Mouse (Mus musculus) limb, embryonic 14.5 days (tissue): ENCODE data around the gene Arhgef2. TPM values are rescaled to one million over a fixed set of nuclear protein-coding genes. Genes with fewer than 3 reads are reported as not detected.

Source experiments
- ATAC-seq: fragments of 200-750 bp; cut with Nextera tagmentation; 2 replicates; pipeline ENCODE4 v1.8.0; 2017; ENCODE audit warnings: low read depth, moderate number of reproducible peaks, moderate TSS enrichment; ENCODE audit not compliant: low FRiP score
- DNase-seq: peaks from one replicate; pipeline ENCODE4 v3.0.0-alpha.2; 2015; ENCODE audit warnings: low spot score
- H3K27ac ChIP-seq: fragments of 300-500 bp; sonication (generic); replicated peaks from 2 replicates; pipeline ENCODE4 v1.5.1; 2014; ENCODE audit warnings: low read depth, mild to moderate bottlenecking, low read length, moderate library complexity, mixed read lengths
- H3K27me3 ChIP-seq: fragments of 300-500 bp; sonication (generic); 2 replicates; pipeline ENCODE4 v1.6.1; 2014; ENCODE audit warnings: low read length, mixed read lengths; ENCODE audit not compliant: control insufficient read depth, insufficient read depth
- H3K36me3 ChIP-seq: fragments of 300-500 bp; sonication (generic); 2 replicates; pipeline ENCODE4 v1.6.1; 2014; ENCODE audit warnings: mild to moderate bottlenecking, low read length, moderate library complexity, mixed read lengths; ENCODE audit not compliant: control insufficient read depth, insufficient read depth
- H3K4me1 ChIP-seq: fragments of 300-500 bp; sonication (generic); 2 replicates; pipeline ENCODE4 v1.6.1; 2014; ENCODE audit warnings: antibody characterized with exemption, low read length, mixed read lengths; ENCODE audit not compliant: control insufficient read depth, insufficient read depth
- H3K4me2 ChIP-seq: fragments of 300-500 bp; sonication (generic); replicated peaks from 2 replicates; pipeline ENCODE4 v1.6.1; 2014; ENCODE audit warnings: low read depth, mild to moderate bottlenecking, low read length, moderate library complexity; ENCODE audit not compliant: severe bottlenecking
- H3K4me3 ChIP-seq: fragments of 300-500 bp; sonication (generic); replicated peaks from 2 replicates; pipeline ENCODE4 v1.5.1; 2014; ENCODE audit warnings: low read length
- H3K9ac ChIP-seq: fragments of 300-500 bp; sonication (generic); 2 replicates; pipeline ENCODE4 v1.6.1; 2014; ENCODE audit warnings: mild to moderate bottlenecking, low read depth, low read length, moderate library complexity; ENCODE audit not compliant: severe bottlenecking
- H3K9me3 ChIP-seq: fragments of 300-500 bp; sonication (generic); 2 replicates; pipeline ENCODE4 v1.6.1; 2016; ENCODE audit warnings: low read length; ENCODE audit not compliant: control insufficient read depth
- POLR2A ChIP-seq: fragments of 200-500 bp; IDR thresholded peaks from 2 replicates; pipeline ENCODE4 v1.8.0; 2012; ENCODE audit warnings: inconsistent platforms, mild to moderate bottlenecking, moderate library complexity, borderline replicate concordance; ENCODE audit not compliant: insufficient read depth, insufficient read length; ENCODE audit errors: extremely low read depth
- WGBS: fragments of 180-500 bp; shearing (Covaris S2); extraction: QIAGEN DNeasy Blood & Tissue Kit; methylation state at CpG from one replicate; pipeline ENCODE4 v1.1.7; 2014; 5-methylcytosine and 5-hydroxymethylcytosine counted together
- polyA plus RNA-seq, 2 experiments: library from polyadenylated mRNA; depleted of rRNA in 1 of 2; stranded (reverse) in 1 of 2; unstranded in 1 of 2; fragments of >200 nt; fragmentation: Nextera tagmentation in 1 of 2; extraction: Ambion mirVana in 1 of 2; gene quantifications; 2 replicates each; pipeline versions ENCODE4 v1.2.1 to v1.2.3; 2012 to 2014

The Arhgef2 gene
- polyA plus RNA-seq, 2 experiments = 81.9 to 84.7 TPM

GRCm38 (mm10) chr3:88618074-88618871, 12.5 kb downstream of the Arhgef2 start:
- H3K9me3 ChIP-seq = no peaks in the 10 kb centered on the region
- no peak overlapping the region for H3K27ac ChIP-seq

GRCm38 (mm10) chr3:88619113-88620097, 13.6 kb downstream of the Arhgef2 start:
- Histone ChIP-seq H3K9ac (no peak overlapping the region), H3K4me1 (peaks cover 29% of the 10 kb centered on the region), H3K27ac (no peak overlapping the region; the same call in 1 of the 2 replicates), H3K4me3 (no peak overlapping the region), H3K27me3 (no peaks in the 10 kb centered on the region), H3K9me3 (no peaks in the 10 kb centered on the region), H3K4me2 (no peak overlapping the region), H3K36me3 (peaks cover 6% of the 10 kb centered on the region; the same call in 1 of the 2 replicates)
- no peak for DNase-seq
- no peak for TF ChIP-seq POLR2A
- 49% methylated on average over 9 of the region's 9 CpGs for WGBS
- ATAC-seq = no peak

More at GRCm38 (mm10) chr3:88618074-88618871, 12.5 kb downstream of the Arhgef2 start:
- Histone ChIP-seq H3K4me1 (peaks cover 19% of the 10 kb centered on the region), H3K4me2 (no peak overlapping the region), H3K4me3 (no peak overlapping the region), H3K9ac (no peak overlapping the region), H3K36me3 (no peaks in the 10 kb centered on the region), H3K27me3 (no peaks in the 10 kb centered on the region)
- TF ChIP-seq POLR2A = no peak
- 80% methylated on average over 8 of the region's 8 CpGs for WGBS
- ATAC-seq (no peak), DNase-seq (no peak)

GRCm38 (mm10) chr3:88620146-88620991, 14.6 kb downstream of the Arhgef2 start:
- Histone ChIP-seq H3K9me3 (no peaks in the 10 kb centered on the region), H3K36me3 (peaks cover 15% of the 10 kb centered on the region; the same call in 1 of the 2 replicates), H3K27ac (peak overlapping the region; percentile 96), H3K4me1 (peaks cover 37% of the 10 kb centered on the region), H3K9ac (peak overlapping the region; percentile 96), H3K4me3 (peak overlapping the region; percentile 80), H3K27me3 (no peaks in the 10 kb centered on the region), H3K4me2 (peak overlapping the region; percentile 92)
- 8% methylated on average over 15 of the region's 15 CpGs for WGBS
- TF ChIP-seq POLR2A = no peak
- no peak for ATAC-seq
- DNase-seq = no peak

GRCm38 (mm10) chr3:88620992-88621536, 15.3 kb downstream of the Arhgef2 start:
- peak; percentile 72 for DNase-seq
- Histone ChIP-seq H3K27ac (peak overlapping the region; percentile 96), H3K9ac (peak overlapping the region; percentile 96), H3K4me2 (peak overlapping the region; percentile 92), H3K27me3 (no peaks in the 10 kb centered on the region), H3K4me3 (peak overlapping the region; percentile 80), H3K9me3 (no peaks in the 10 kb centered on the region), H3K36me3 (peaks cover 21% of the 10 kb centered on the region; the same call in 1 of the 2 replicates), H3K4me1 (peaks cover 32% of the 10 kb centered on the region)
- peak; percentile 72 for ATAC-seq
- 1% methylated on average over 25 of the region's 64 CpGs for whole genome bisulfite sequencing
- TF ChIP-seq POLR2A = peak; percentile 42; the same call in 1 of the 2 replicates
